Mouse (Mus musculus): ENCODE measurements around the gene Pxk.

- no peak for TF ChIP-seq CTCF (IDR thresholded peaks at IDR 0.05)
- TF ChIP-seq EP300 (IDR thresholded peaks at IDR 0.05; ENCODE audit: insufficient read depth, low read depth, low read length): no peak
- no peak for TF ChIP-seq POLR2A (IDR thresholded peaks at IDR 0.05; ENCODE audit: insufficient read depth, low read depth, low read length)
Measured at GRCm38 (mm10) chr14:8145594-8146558, 47.9 kb downstream of the Pxk start.

Data from heart, adult 2 months (tissue).